Mouse (Mus musculus): ENCODE data around the gene Sf3b3.

- TF ChIP-seq GATA1 (IDR thresholded peaks at IDR 0.05; ENCODE audit: borderline replicate concordance, low read length) (no peak), CTCF (IDR thresholded peaks at IDR 0.05; ENCODE audit: low read depth, low read length) (no peak)
Observed at GRCm38 (mm10) chr8:110804825-110805514, 41.6 kb downstream of the Sf3b3 start.

Data from G1E (cell line).